Mouse (Mus musculus): ENCODE measurements at regions not wholly inside any gene's neighbourhood (a gene's known extent, or its start where the extent isn't known, plus 50 kb on each side); places are given as distances from the start of the nearest gene placed in this dataset.

GRCm38 (mm10) chr16:9287557-9287956, 457.7 kb downstream of the 1810013L24Rik start:
- no peak for TF ChIP-seq POLR2A (IDR thresholded peaks at IDR 0.05; ENCODE audit: control insufficient read depth, low read depth, low read length)
- no peak for TF ChIP-seq CTCF (IDR thresholded peaks at IDR 0.05; ENCODE audit: control insufficient read depth, insufficient read depth, insufficient replicate concordance, low read depth, low read length)

Measured in testis, adult 2 months (tissue).